40 mouse cellular contexts compared by ENCODE assay signal in the genomic region with DNA sequence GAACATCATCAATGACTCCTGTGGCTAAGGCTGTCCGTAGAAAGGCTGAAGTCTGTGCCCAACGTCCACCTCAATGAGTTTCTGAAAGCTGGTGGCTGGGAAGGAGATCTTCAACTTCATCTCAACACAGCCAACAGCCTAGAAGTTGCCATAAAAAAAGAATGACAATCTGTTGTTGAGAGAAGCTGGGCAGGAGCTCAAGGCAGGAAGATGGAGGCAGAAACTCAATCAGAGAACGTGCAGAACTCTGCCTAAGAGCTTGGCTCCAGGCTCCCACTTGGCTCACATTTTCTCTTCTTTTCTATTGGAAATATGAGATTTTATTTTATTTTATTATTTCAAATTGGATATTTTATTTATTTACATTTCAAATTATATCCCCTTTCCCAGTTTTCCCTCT. TPM values are rescaled to one million over a fixed set of nuclear protein-coding genes. Genes with fewer than 3 reads are reported as not detected.
"Had no signal": no experiment of that assay in that cellular context is flagged by ENCODE, and none has a peak within 500 bp of the region (broad histone marks: within the 10 kb centered on the region; RNA-seq: fewer than 3 reads in every experiment).

No protein-coding gene starts in this region.

- H3K27ac ChIP-seq: heart, embryonic 10.5 days; heart, embryonic 13.5 days; heart, embryonic 15.5 days; hindbrain, embryonic 13.5 days; hindbrain, embryonic 15.5 days; hindbrain, postnatal 0 days; layer of hippocampus, adult 2 months; left cerebral cortex, adult 2 months; limb, embryonic 10.5 days; limb, embryonic 12.5 days; liver, embryonic 13.5 days; liver, embryonic 15.5 days had no signal

- H3K4me3 ChIP-seq: heart, embryonic 10.5 days; heart, embryonic 13.5 days; heart, embryonic 15.5 days; hindbrain, embryonic 13.5 days; hindbrain, embryonic 15.5 days; layer of hippocampus, adult 2 months; left cerebral cortex, adult 2 months; limb, embryonic 10.5 days; limb, embryonic 12.5 days; liver, embryonic 13.5 days; liver, embryonic 15.5 days had no signal

- H3K27me3 ChIP-seq: heart, embryonic 13.5 days; heart, embryonic 15.5 days; hindbrain, embryonic 13.5 days; hindbrain, embryonic 15.5 days; limb, embryonic 12.5 days; liver, embryonic 13.5 days; liver, embryonic 15.5 days had no signal

- ATAC-seq: hindbrain, postnatal 0 days; intestine, embryonic 16.5 days had no signal

- H3K36me3 ChIP-seq: heart, embryonic 10.5 days; heart, embryonic 13.5 days; heart, embryonic 15.5 days; hindbrain, embryonic 13.5 days; hindbrain, embryonic 15.5 days; limb, embryonic 10.5 days; limb, embryonic 12.5 days; liver, embryonic 13.5 days; liver, embryonic 15.5 days had no signal

- H3K4me1 ChIP-seq: heart, embryonic 15.5 days; liver, embryonic 13.5 days; liver, embryonic 15.5 days had no signal

- H3K9ac ChIP-seq: heart, embryonic 13.5 days; heart, embryonic 15.5 days; hindbrain, embryonic 13.5 days; hindbrain, embryonic 15.5 days; limb, embryonic 12.5 days; liver, embryonic 13.5 days; liver, embryonic 15.5 days had no signal

- H3K9me3 ChIP-seq: heart, embryonic 10.5 days; heart, embryonic 13.5 days; heart, embryonic 15.5 days; hindbrain, embryonic 13.5 days; hindbrain, embryonic 15.5 days; limb, embryonic 10.5 days; limb, embryonic 12.5 days; liver, embryonic 13.5 days; liver, embryonic 15.5 days had no signal

- H3K4me2 ChIP-seq: heart, embryonic 13.5 days; heart, embryonic 15.5 days; hindbrain, embryonic 13.5 days; hindbrain, embryonic 15.5 days; limb, embryonic 12.5 days; liver, embryonic 11.5 days; liver, embryonic 13.5 days; liver, embryonic 15.5 days had no signal

- DNase-seq: gastrocnemius, postnatal 14 days; gastrocnemius, postnatal 36 days; heart, adult 18-20 months; heart, postnatal 14 days; heart, postnatal 36 days; kidney, adult 18-20 months; kidney, adult 8-10 months; kidney, postnatal 10 days; kidney, postnatal 25 days; kidney, postnatal 4 days; liver; liver, embryonic 13.5 days had no signal

RNA-seq across cellular contexts. Expression of a gene that starts 24.7 kb away (rescaled TPM):
- total RNA-seq: gastrocnemius, adult 18-20 months; gastrocnemius, adult 8-10 months; gastrocnemius, postnatal 14 days; gastrocnemius, postnatal 36 days; heart, adult 18-20 months; heart, adult 8-10 months; heart, postnatal 14 days; heart, postnatal 36 days; hematopoietic stem cell, adult 5-6 weeks; hindbrain, postnatal 0 days; layer of hippocampus, adult 2 months; layer of hippocampus, postnatal 10 days; layer of hippocampus, postnatal 25 days; left cerebral cortex, adult 2 months; left cerebral cortex, postnatal 14 days; left cerebral cortex, postnatal 36 days had no signal
- polyA plus RNA-seq: gonadal fat pad, adult 2 months; heart, embryonic 10.5 days; heart, embryonic 13.5 days; heart, embryonic 15.5 days; heart, postnatal 0 days; hindbrain, embryonic 11.5 days; hindbrain, embryonic 13.5 days; hindbrain, embryonic 15.5 days; hindbrain, postnatal 0 days; intestine, embryonic 14.5 days; intestine, embryonic 16.5 days; kidney, embryonic 14.5 days; kidney, embryonic 16.5 days; limb, embryonic 10.5 days; limb, embryonic 12.5 days; limb, embryonic 14.5 days; liver, embryonic 11.5 days; liver, embryonic 13.5 days; liver, embryonic 15.5 days had no signal
